Mouse (Mus musculus) lung, adult 18-20 months (tissue): Measurements from ENCODE around the gene Vmn2r92.
"Not testable (repeated sequence)": the region's sequence is repeated elsewhere in the genome, so short reads cannot be mapped to it uniquely, and the experiment has no call there.

Experiments
- DNase-seq, 2 experiments: peaks; one replicate each; pipeline ENCODE4 v3.0.0; 2022; ENCODE audit warnings: mixed read lengths in 2 of 2

The Vmn2r92 gene

DNA sequence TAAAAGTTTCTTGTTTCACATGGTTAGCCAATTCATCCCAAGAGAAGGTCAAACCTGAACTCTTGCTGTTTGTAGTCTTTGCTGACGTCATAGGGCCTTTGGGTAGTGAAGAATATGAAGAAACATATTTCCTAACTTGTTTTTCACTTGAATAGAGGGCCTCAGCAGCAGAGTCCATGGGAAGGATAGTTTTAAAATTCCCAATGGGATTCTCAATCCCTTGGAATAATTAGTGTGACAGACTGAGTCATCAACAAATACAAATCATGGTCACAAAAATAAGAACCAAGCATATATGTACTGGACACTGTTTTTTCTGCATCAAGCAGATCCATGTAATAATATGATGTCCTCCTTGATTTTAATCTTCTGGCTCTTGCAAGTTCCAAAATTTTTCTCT is at the start of gene Vmn2r92:
TSS of gene Vmn2r92 (plus strand) at position 301 of the 400 bp plus-strand sequence.
- DNase-seq = not testable (repeated sequence)

DNA sequence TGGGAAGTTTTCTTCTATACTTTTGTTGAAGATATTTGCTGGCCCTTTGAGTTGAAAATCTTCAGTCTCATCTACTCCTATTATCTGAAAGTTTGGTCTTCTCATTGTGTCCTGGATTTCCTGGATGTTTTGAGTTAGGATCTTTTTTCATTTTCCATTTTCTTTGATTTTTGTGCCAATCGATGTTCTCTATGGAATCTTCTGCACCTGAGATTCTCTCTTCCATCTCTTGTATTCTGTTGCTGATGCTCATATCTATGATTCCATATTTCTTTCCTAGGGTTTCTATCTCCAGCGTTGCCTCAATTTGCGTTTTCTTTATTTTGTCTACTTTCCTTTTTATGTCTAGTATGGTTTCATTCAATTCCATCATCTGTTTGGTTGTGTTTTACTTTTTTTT is 49.4 kb upstream of the Vmn2r92 start:
- DNase-seq = not testable (repeated sequence)

DNA sequence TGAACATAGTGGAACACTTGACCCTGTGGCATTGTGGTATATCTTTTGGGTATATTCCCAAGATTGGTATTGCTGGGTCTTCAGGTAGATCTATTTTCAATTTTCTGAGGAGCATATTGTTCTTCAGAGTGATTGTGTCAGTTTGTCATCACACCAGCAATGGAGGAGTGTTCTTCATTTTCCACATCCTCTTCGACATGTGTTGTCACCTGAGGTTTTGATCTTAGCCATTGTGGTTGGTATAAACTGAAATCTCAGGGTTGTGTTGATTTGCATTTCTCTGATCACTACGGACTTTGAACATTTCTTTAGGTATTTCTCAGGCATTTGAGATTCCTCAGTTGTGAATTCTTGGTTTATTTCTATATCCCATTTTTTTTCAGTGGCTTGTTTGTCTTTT is 9.5 kb downstream of the Vmn2r92 start:
- not testable (repeated sequence) for DNase-seq

DNA sequence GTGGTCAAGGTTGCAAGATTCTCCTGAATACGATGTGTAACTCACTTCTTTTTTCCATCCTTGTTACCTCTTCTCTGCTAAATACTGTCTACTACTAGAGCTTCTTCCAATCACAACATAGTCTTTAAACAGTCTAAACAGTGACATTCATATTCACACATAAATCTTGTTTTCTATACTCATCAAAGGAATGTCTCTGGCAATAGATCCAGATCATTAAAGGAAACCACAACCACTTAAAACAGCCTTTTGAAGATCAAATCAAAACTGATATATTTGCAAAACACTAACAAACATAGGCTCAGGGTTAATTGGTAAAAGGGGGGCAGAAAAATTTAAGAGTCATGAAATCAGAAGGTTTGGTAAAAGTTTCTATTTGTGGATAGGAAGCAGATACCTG is 38.0 kb downstream of the Vmn2r92 start:
- no peak for DNase-seq

DNA sequence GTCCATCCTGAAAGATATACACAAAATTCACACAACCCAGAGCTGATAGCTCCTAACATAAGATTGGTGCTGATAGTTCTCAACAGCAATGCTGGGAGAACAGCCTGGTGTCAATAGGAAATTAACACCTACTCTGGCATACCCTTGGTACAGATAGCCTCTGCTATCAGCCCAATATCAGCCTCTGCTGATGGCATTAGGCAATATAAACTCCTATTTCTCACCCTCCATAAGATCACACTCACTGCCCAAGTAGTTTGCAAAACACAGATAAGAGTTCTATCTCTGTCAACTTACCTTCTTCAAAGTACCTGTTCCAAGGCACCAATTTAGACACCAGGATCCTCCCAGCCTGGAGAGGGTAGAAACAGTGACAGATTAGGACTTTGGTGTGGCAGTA is 69.6 kb downstream of the Vmn2r92 start:
- no peak for DNase-seq

DNA sequence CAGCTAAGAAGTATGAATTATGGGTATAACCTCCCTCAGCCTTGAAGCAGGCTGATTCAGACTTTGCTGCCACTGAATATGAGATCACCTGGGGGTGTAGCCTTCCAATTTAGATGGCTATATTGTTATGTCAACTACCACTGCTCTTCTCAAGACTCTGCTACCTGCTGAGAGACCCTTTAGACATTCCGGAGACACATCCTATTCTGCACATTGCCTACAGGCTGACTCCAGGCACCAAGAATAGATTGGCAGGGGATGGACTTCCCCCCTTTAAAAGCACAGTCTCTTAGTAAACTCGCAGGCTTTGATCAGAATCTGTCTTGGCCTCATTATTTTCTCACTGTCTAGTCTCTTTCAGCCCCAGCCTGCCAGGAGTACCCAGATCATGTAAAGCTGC is 80.3 kb downstream of the Vmn2r92 start:
- no peak for DNase-seq

DNA sequence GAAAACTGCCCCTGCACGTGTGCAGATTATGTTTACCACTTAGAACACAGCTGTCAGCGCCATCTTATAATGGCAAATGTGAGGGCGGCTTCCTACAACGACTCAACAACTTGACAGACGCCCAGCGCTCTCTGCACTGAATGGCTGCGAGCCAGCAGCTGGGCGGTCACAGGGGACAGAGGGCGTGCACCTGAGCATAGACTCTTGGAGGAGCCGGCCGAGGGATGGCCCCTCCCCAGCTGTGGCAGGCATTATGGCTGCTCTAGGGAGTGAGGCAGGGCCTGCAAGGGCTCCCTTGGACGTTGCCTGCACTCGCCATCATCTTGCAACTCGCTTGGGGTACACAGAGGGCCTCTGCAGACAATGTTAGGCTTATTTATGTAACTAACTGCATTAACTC is 85.2 kb downstream of the Vmn2r92 start:
- no peak for DNase-seq
